Mouse (Mus musculus) myocyte (in vitro differentiated cells): Measurements from ENCODE around the gene Lpcat3. TPM values are rescaled to one million over a fixed set of nuclear protein-coding genes. Genes with fewer than 3 reads are reported as not detected.

Experiments
- H3K27me3 ChIP-seq: one replicate; pipeline ENCODE4 v1.6.1; 2011; ENCODE audit not compliant: control insufficient read depth, insufficient read depth, insufficient read length
- H3K36me3 ChIP-seq: one replicate; pipeline ENCODE4 v1.6.1; 2011; ENCODE audit not compliant: control insufficient read depth, insufficient read depth
- H3K4me2 ChIP-seq: one replicate; pipeline ENCODE4 v1.6.1; 2011; ENCODE audit warnings: low read depth, control low read depth
- H3K4me3 ChIP-seq: one replicate; pipeline ENCODE4 v1.5.1; 2011; ENCODE audit warnings: mild to moderate bottlenecking, control low read depth, moderate library complexity
- H3K79me2 ChIP-seq: one replicate; pipeline ENCODE4 v1.6.1; 2011; ENCODE audit not compliant: control insufficient read depth, insufficient read depth
- H3ac ChIP-seq: one replicate; pipeline ENCODE4 v1.6.1; 2011; ENCODE audit not compliant: control insufficient read depth, insufficient read length
- CEBPB ChIP-seq: IDR thresholded peaks from 2 replicates; pipeline ENCODE4 v1.6.1; 2011; ENCODE audit warnings: mild to moderate bottlenecking, moderate library complexity; ENCODE audit not compliant: poor library complexity, insufficient read depth, severe bottlenecking
- E2F4 ChIP-seq: IDR thresholded peaks from one replicate; pipeline ENCODE4 v1.6.1; 2011; ENCODE audit warnings: mild to moderate bottlenecking, control low read depth, moderate library complexity; ENCODE audit not compliant: insufficient read depth
- MAX ChIP-seq: IDR thresholded peaks from one replicate; pipeline ENCODE4 v1.6.1; 2011; ENCODE audit warnings: low read depth, mild to moderate bottlenecking, control low read depth
- MYOD1 ChIP-seq, 3 experiments: IDR thresholded peaks; one replicate each; pipeline ENCODE4 v1.6.1; 2011; ENCODE audit warnings: control low read depth in 2 of 3, low read depth in 2 of 3, mild to moderate bottlenecking in 2 of 3, moderate library complexity in 1 of 3; ENCODE audit not compliant: insufficient read length in 2 of 3, control insufficient read depth in 1 of 3
- MYOG ChIP-seq, 3 experiments: IDR thresholded peaks; one replicate each; pipeline ENCODE4 v1.6.1; 2011; ENCODE audit warnings: control low read depth in 2 of 3, low read depth in 2 of 3, mild to moderate bottlenecking in 2 of 3; ENCODE audit not compliant: insufficient read length in 2 of 3, control insufficient read depth in 1 of 3, insufficient read depth in 1 of 3
- POLR2A ChIP-seq: IDR thresholded peaks from one replicate; pipeline ENCODE4 v1.6.1; 2011; ENCODE audit warnings: low read depth, mild to moderate bottlenecking, control low read depth, moderate library complexity; ENCODE audit not compliant: insufficient read length
- POLR2AphosphoS2 ChIP-seq: IDR thresholded peaks from one replicate; pipeline ENCODE4 v1.6.1; 2011; ENCODE audit warnings: low read depth, control low read depth; ENCODE audit not compliant: insufficient read length
- REST ChIP-seq: IDR thresholded peaks from one replicate; pipeline ENCODE4 v1.6.1; 2011; ENCODE audit warnings: mild to moderate bottlenecking, control low read depth, moderate library complexity; ENCODE audit not compliant: insufficient read depth, insufficient read length
- SRF ChIP-seq: IDR thresholded peaks from one replicate; pipeline ENCODE4 v1.6.1; 2011; ENCODE audit warnings: low read depth; ENCODE audit not compliant: control insufficient read depth, insufficient read length
- TCF12 ChIP-seq: IDR thresholded peaks from one replicate; pipeline ENCODE4 v1.6.1; 2011; ENCODE audit warnings: mild to moderate bottlenecking, control low read depth; ENCODE audit not compliant: poor library complexity, insufficient read depth, severe bottlenecking
- TCF3 ChIP-seq: IDR thresholded peaks from one replicate; pipeline ENCODE4 v1.6.1; 2011; ENCODE audit warnings: low read depth, control low read depth; ENCODE audit not compliant: insufficient read length
- USF1 ChIP-seq: IDR thresholded peaks from one replicate; pipeline ENCODE4 v1.6.1; 2011; ENCODE audit warnings: low read depth, mild to moderate bottlenecking, control low read depth, moderate library complexity
- polyA plus RNA-seq: library from polyadenylated mRNA; unstranded; fragments of >200 nt; fragmentation: generic; extraction: Trizol; gene quantifications from one replicate; pipeline ENCODE4 v1.2.1, GENCODE M21; 2012; ENCODE audit warnings: missing spikeins

Lpcat3 gene
- polyA plus RNA-seq, 1 experiment: 138 TPM

DNA sequence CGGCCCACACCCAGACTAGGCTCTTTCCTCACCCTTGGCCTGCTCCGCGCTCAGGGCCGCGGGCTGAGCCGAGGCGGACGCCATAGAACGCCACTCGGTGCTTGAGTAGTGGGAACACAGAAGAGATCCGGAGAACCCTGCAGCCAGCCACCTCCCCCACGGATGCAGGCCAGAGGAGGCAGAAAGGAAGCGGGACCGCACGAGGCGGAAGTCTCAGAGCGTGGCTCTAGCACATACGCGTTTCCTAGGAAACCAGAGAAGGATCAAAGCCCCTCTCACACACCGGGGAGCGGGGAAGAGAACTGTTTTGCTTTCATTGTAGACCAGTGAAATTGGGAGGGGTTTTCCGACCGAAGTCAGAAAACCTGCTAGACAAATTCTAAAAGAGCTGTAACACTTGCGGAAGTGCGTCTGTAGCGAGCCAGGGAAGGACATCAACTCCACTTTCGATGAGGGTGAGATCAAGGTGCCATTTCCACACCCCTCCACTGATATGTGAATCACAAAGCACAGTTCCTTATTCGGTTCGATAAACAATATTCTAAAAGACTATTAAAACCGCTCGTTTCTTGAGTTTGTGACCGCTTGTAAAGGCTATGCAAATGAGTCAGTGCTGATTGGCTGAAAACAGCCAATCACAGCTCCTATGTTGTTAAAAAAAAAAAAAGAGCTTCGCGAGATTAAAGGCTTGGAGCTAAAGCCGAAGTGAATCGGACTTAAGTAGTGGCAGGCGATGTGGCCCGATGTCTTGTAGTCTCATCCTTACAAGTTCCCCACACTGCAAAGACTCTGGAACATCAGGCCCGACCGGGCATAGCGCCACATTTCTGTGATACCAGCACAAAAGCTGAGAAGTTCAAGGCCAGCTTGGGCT is 78.3 kb downstream of the Lpcat3 start, which contains the start of gene Grcc10:
TSS of gene Grcc10 (minus strand) at position 487 of the 874 bp plus-strand sequence.
- H3ac ChIP-seq: peak within 1 kb of the TSS; percentile 47
- no peaks in the 10 kb centered on the region for H3K27me3 ChIP-seq
- H3K4me3 ChIP-seq: peak within 1 kb of the TSS; percentile 67
- H3K36me3 ChIP-seq: no peaks in the 10 kb centered on the region
- H3K79me2 ChIP-seq: no peaks in the 10 kb centered on the region
- no peak for TF ChIP-seq TCF12
- TF ChIP-seq MYOG (IDR thresholded peaks at IDR 0.05; ENCODE audit: control insufficient read depth in 1 of 3, insufficient read depth in 1 of 3, insufficient read length in 2 of 3, low read depth in 2 of 3): no peak
- TF ChIP-seq MAX: no peak
- no peak for TF ChIP-seq E2F4
- peak; percentile 53; the same call in 1 of the 2 replicates for TF ChIP-seq CEBPB
- no peak for TF ChIP-seq USF1
- TF ChIP-seq SRF: no peak
- peak; percentile 87 for TF ChIP-seq POLR2AphosphoS2
- no peak for TF ChIP-seq REST
- no peak for TF ChIP-seq TCF3
- TF ChIP-seq MYOD1 (IDR thresholded peaks at IDR 0.05; ENCODE audit: control insufficient read depth in 1 of 3, insufficient read length in 2 of 3, low read depth in 2 of 3): no peak
- TF ChIP-seq POLR2A: peak; percentile 92
- peak within 1 kb of the TSS; percentile 89 for H3K4me2 ChIP-seq

DNA sequence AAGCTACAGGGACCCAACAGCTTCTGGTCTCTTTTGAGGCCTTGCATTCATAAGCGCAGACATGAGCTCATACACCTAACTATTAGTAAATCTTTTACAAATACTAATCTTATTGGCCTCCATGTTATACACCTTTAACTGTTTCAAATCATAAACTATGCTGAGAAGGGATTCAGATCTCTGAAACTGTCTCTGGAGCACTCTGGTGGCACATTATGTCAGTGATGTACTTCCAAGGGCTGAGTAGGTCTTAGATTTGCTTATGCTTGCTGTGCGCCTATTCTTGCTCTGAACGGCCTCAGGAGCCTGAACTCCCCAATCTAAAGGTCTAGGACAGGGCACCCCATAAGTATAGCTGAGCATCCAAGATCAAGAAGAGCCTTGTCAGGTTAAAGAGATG is 79.0 kb downstream of the Lpcat3 start:
- Histone ChIP-seq H3K36me3 (no peaks in the 10 kb centered on the region), H3K4me3 (peak overlapping the region; percentile 67), H3K27me3 (no peaks in the 10 kb centered on the region), H3K4me2 (peak overlapping the region; percentile 89), H3ac (no peak overlapping the region), H3K79me2 (no peaks in the 10 kb centered on the region)
- TF ChIP-seq TCF3: no peak
- TF ChIP-seq CEBPB: no peak
- TF ChIP-seq REST: no peak

DNA sequence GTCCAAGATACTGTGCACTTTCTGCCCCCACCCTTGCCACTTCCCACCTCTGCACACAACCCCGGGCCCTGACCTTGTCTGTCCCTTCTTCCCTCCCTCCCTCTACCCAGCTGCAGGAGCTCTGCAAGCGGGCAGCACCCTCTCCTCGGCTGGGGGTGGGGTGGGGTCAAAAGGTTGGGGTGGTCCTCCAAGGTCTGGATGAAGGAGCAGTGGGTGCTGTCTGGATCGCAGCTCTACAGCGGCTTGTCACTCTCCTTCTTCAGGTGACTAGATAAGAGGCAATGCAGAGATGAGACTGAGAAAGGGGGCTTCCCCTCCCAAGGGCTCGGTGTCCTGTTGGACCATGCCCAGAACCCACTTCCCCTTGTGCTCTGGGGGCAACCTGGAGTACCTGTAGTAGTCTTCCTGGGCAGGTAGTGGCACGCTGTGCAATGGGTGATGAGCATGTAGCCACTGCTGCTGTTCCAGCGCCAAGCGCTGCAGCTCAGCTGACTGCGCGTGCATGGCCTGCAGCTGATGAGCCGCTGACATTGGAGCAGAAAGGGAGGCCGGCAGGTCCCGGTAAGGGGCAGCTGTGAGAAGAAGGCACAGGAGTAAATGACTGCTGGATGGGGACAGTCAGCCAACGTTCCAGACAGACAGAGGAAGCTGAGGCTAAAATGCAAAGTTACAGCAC is 80.2 kb downstream of the Lpcat3 start:
- H3K79me2 ChIP-seq: no peaks in the 10 kb centered on the region
- H3ac ChIP-seq: no peak overlapping the region
- no peak overlapping the region for H3K4me3 ChIP-seq
- no peaks in the 10 kb centered on the region for H3K27me3 ChIP-seq
- H3K4me2 ChIP-seq: no peak overlapping the region
- TF ChIP-seq TCF3 (no peak), POLR2AphosphoS2 (peak; percentile 34), TCF12 (no peak)
- no peaks in the 10 kb centered on the region for H3K36me3 ChIP-seq

DNA sequence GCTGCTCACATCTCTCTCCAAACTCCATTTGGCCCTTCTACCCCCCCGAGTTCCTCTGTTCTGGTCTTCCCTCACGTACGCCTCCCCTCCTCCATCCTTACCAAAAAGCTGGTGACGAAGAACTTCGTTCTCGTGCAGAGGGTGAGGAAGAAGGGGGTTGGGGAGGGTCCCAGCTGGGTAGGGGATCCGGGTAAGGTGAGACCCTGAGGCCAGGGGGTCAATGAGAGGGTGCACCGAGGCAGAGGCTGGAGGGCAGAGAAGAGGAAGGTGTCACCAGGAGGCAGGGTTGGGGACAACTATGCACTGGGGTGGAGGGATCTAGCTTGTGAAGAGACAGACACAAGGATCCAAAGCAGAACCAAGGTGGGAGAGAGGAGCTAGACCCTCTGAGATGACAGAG is 80.8 kb downstream of the Lpcat3 start:
- Histone ChIP-seq H3K79me2 (no peaks in the 10 kb centered on the region), H3K27me3 (no peaks in the 10 kb centered on the region), H3K4me3 (no peak overlapping the region), H3ac (no peak overlapping the region), H3K36me3 (peaks cover 4% of the 10 kb centered on the region), H3K4me2 (no peak overlapping the region)
- TF ChIP-seq SRF: no peak
- TF ChIP-seq POLR2A: no peak
- peak; percentile 29 for TF ChIP-seq POLR2AphosphoS2

DNA sequence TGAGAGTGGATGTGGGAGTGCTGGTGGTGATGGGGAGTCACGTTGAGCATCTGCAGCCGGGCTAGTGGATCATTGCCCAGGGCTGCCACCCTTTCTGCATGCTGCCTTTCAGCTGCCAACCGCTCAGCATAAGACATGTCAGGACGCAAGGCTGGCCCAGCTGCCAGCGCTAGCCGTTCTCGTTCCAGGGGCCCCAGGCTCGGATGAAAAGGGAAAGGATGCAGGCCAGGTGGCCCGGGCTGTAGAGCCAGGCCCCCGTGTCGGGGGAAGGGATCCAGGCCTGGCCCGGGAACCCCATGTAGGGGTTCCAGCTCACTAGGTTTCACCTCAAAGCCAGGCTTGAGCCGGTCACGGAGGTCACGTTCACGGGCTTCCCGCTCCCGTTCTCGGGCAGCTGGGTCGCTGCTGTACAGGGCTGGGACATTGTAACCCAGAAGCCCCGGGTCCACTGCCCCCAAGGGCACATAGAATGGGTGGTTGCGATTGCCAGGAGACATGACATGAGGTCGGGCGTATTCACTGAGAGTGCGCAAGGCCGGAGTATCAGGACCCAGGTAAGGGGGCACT is 82.0 kb downstream of the Lpcat3 start:
- peaks cover 2% of the 10 kb centered on the region for H3K79me2 ChIP-seq
- peaks cover 4% of the 10 kb centered on the region for H3K36me3 ChIP-seq
- TF ChIP-seq POLR2AphosphoS2 (peak; percentile 79), MYOG (IDR thresholded peaks at IDR 0.05; ENCODE audit: control insufficient read depth in 1 of 3, insufficient read depth in 1 of 3, insufficient read length in 2 of 3, low read depth in 2 of 3) (no peak), TCF3 (no peak), MAX (no peak), E2F4 (no peak)
- H3K4me3 ChIP-seq: peak overlapping the region; percentile 22
- no peaks in the 10 kb centered on the region for H3K27me3 ChIP-seq
- H3ac ChIP-seq: peak overlapping the region; percentile 33
- H3K4me2 ChIP-seq: peak overlapping the region; percentile 58
